Mouse (Mus musculus): Measurements from ENCODE around the gene Thsd4. TPM values are rescaled to one million over a fixed set of nuclear protein-coding genes. Genes with fewer than 3 reads are reported as not detected.

The Thsd4 gene
- polyA plus RNA-seq, 1 experiment from 2014 or later = 3.3 TPM

GRCm38 (mm10) chr9:60106106-60106505 is 415.7 kb downstream of the Thsd4 start:
- no peak for ATAC-seq
- no peak overlapping the region for H3K4me3 ChIP-seq
- WGBS (ENCODE audit: insufficient replicate concordance) = 42% methylated on average over 1 of the region's 1 CpGs

GRCm38 (mm10) chr9:60094211-60094610 is 427.6 kb downstream of the Thsd4 start:
- H3K27ac ChIP-seq = no peak overlapping the region
- H3K9ac ChIP-seq = no peak overlapping the region
- no peaks in the 10 kb centered on the region for H3K9me3 ChIP-seq (replicated peaks)
- no peaks in the 10 kb centered on the region for H3K36me3 ChIP-seq
- H3K4me2 ChIP-seq = no peak overlapping the region
- H3K4me3 ChIP-seq = no peak overlapping the region
- WGBS (ENCODE audit: insufficient replicate concordance) = 64% methylated on average over 1 of the region's 1 CpGs
- H3K4me1 ChIP-seq = no peaks in the 10 kb centered on the region
- no peak for ATAC-seq
- no peaks in the 10 kb centered on the region for H3K27me3 ChIP-seq (replicated peaks)

More at GRCm38 (mm10) chr9:60106106-60106505, 415.7 kb downstream of the Thsd4 start:
- H3K4me2 ChIP-seq = no peak overlapping the region
- H3K27me3 ChIP-seq (replicated peaks) = no peaks in the 10 kb centered on the region
- no peaks in the 10 kb centered on the region for H3K9me3 ChIP-seq (replicated peaks)
- H3K36me3 ChIP-seq = no peaks in the 10 kb centered on the region
- no peak overlapping the region for H3K27ac ChIP-seq
- H3K4me1 ChIP-seq = no peaks in the 10 kb centered on the region
- no peak overlapping the region for H3K9ac ChIP-seq

GRCm38 (mm10) chr9:60092428-60092827 is 429.4 kb downstream of the Thsd4 start:
- Histone ChIP-seq H3K36me3 (no peaks in the 10 kb centered on the region), H3K4me3 (no peak overlapping the region), H3K4me2 (no peak overlapping the region), H3K9ac (no peak overlapping the region), H3K9me3 (replicated peaks) (no peaks in the 10 kb centered on the region), H3K27ac (no peak overlapping the region), H3K4me1 (no peaks in the 10 kb centered on the region), H3K27me3 (replicated peaks) (no peaks in the 10 kb centered on the region)
- no peak for ATAC-seq
- 63% methylated on average over 5 of the region's 5 CpGs for WGBS (ENCODE audit: insufficient replicate concordance)

- no peaks in the 10 kb centered on the region for H3K9me3 ChIP-seq (replicated peaks)
- no peaks in the 10 kb centered on the region for H3K4me1 ChIP-seq
- no peak overlapping the region for H3K4me2 ChIP-seq
- H3K36me3 ChIP-seq = no peaks in the 10 kb centered on the region
- H3K4me3 ChIP-seq = no peak overlapping the region
- ATAC-seq = no peak
- no peak overlapping the region for H3K9ac ChIP-seq
- H3K27ac ChIP-seq = no peak overlapping the region
- WGBS (ENCODE audit: insufficient replicate concordance) = 79% methylated on average over 4 of the region's 4 CpGs
- H3K27me3 ChIP-seq (replicated peaks) = no peaks in the 10 kb centered on the region
Measured at GRCm38 (mm10) chr9:60089441-60089840, 432.4 kb downstream of the Thsd4 start.

GRCm38 (mm10) chr9:60088101-60088500 is 433.7 kb downstream of the Thsd4 start:
- ATAC-seq = no peak

GRCm38 (mm10) chr9:60082107-60082581 is 439.7 kb downstream of the Thsd4 start:
- Histone ChIP-seq H3K9me3 (replicated peaks) (no peaks in the 10 kb centered on the region), H3K27me3 (replicated peaks) (no peaks in the 10 kb centered on the region), H3K4me1 (no peaks in the 10 kb centered on the region), H3K27ac (no peak overlapping the region), H3K4me2 (no peak overlapping the region), H3K4me3 (no peak overlapping the region), H3K36me3 (no peaks in the 10 kb centered on the region), H3K9ac (no peak overlapping the region)
- 37% methylated on average over 5 of the region's 5 CpGs for WGBS (ENCODE audit: insufficient replicate concordance)
- ATAC-seq = no peak

More at GRCm38 (mm10) chr9:60088101-60088500, 433.7 kb downstream of the Thsd4 start:
- Histone ChIP-seq H3K9me3 (replicated peaks) (no peaks in the 10 kb centered on the region), H3K27me3 (replicated peaks) (no peaks in the 10 kb centered on the region), H3K36me3 (no peaks in the 10 kb centered on the region), H3K4me2 (no peak overlapping the region), H3K4me1 (no peaks in the 10 kb centered on the region), H3K27ac (no peak overlapping the region), H3K4me3 (no peak overlapping the region), H3K9ac (no peak overlapping the region)
- 35% methylated on average over 5 of the region's 5 CpGs for WGBS (ENCODE audit: insufficient replicate concordance)

GRCm38 (mm10) chr9:60077761-60078160 is 444.1 kb downstream of the Thsd4 start:
- Histone ChIP-seq H3K9me3 (replicated peaks) (no peaks in the 10 kb centered on the region), H3K27me3 (replicated peaks) (no peaks in the 10 kb centered on the region), H3K4me2 (no peak overlapping the region), H3K4me3 (no peak overlapping the region), H3K9ac (no peak overlapping the region), H3K4me1 (no peaks in the 10 kb centered on the region), H3K27ac (no peak overlapping the region), H3K36me3 (no peaks in the 10 kb centered on the region)
- no peak for ATAC-seq
- 71% methylated on average over 1 of the region's 1 CpGs for WGBS (ENCODE audit: insufficient replicate concordance)

GRCm38 (mm10) chr9:60076396-60076795 is 445.4 kb downstream of the Thsd4 start:
- Histone ChIP-seq H3K9ac (no peak overlapping the region), H3K4me3 (no peak overlapping the region), H3K27ac (no peak overlapping the region), H3K4me2 (no peak overlapping the region), H3K36me3 (no peaks in the 10 kb centered on the region), H3K27me3 (replicated peaks) (no peaks in the 10 kb centered on the region), H3K4me1 (no peaks in the 10 kb centered on the region), H3K9me3 (replicated peaks) (no peaks in the 10 kb centered on the region)
- 59% methylated on average over 4 of the region's 4 CpGs for WGBS (ENCODE audit: insufficient replicate concordance)
- no peak for ATAC-seq

GRCm38 (mm10) chr9:60071620-60072263 is 450.1 kb downstream of the Thsd4 start:
- no peak for ATAC-seq
- Histone ChIP-seq H3K27ac (no peak overlapping the region), H3K9me3 (replicated peaks) (no peaks in the 10 kb centered on the region), H3K27me3 (replicated peaks) (no peaks in the 10 kb centered on the region), H3K4me1 (no peaks in the 10 kb centered on the region), H3K9ac (no peak overlapping the region), H3K36me3 (no peaks in the 10 kb centered on the region), H3K4me3 (no peak overlapping the region), H3K4me2 (no peak overlapping the region)
- 52% methylated on average over 5 of the region's 5 CpGs for WGBS (ENCODE audit: insufficient replicate concordance)

GRCm38 (mm10) chr9:60067241-60067640 is 454.6 kb downstream of the Thsd4 start:
- Histone ChIP-seq H3K27ac (no peak overlapping the region), H3K9ac (no peak overlapping the region), H3K36me3 (no peaks in the 10 kb centered on the region), H3K9me3 (replicated peaks) (no peaks in the 10 kb centered on the region), H3K27me3 (replicated peaks) (no peaks in the 10 kb centered on the region), H3K4me2 (no peak overlapping the region), H3K4me3 (no peak overlapping the region), H3K4me1 (no peaks in the 10 kb centered on the region)
- ATAC-seq = no peak
- WGBS (ENCODE audit: insufficient replicate concordance) = 82% methylated on average over 8 of the region's 8 CpGs

- no peaks in the 10 kb centered on the region for H3K9me3 ChIP-seq (replicated peaks)
- no peaks in the 10 kb centered on the region for H3K4me1 ChIP-seq
- WGBS (ENCODE audit: insufficient replicate concordance) = 52% methylated on average over 4 of the region's 4 CpGs
- no peaks in the 10 kb centered on the region for H3K27me3 ChIP-seq (replicated peaks)
- H3K4me2 ChIP-seq = no peak overlapping the region
- ATAC-seq = no peak
- H3K36me3 ChIP-seq = no peaks in the 10 kb centered on the region
- no peak overlapping the region for H3K4me3 ChIP-seq
- H3K27ac ChIP-seq = no peak overlapping the region
- no peak overlapping the region for H3K9ac ChIP-seq
Measured at GRCm38 (mm10) chr9:60065184-60065583, 456.7 kb downstream of the Thsd4 start.

GRCm38 (mm10) chr9:60063191-60063720 is 458.6 kb downstream of the Thsd4 start:
- no peaks in the 10 kb centered on the region for H3K36me3 ChIP-seq
- 68% methylated on average over 4 of the region's 4 CpGs for WGBS (ENCODE audit: insufficient replicate concordance)
- no peak overlapping the region for H3K27ac ChIP-seq
- no peak for ATAC-seq
- H3K9me3 ChIP-seq (replicated peaks) = no peaks in the 10 kb centered on the region
- no peak overlapping the region for H3K4me2 ChIP-seq
- H3K4me1 ChIP-seq = no peaks in the 10 kb centered on the region
- no peak overlapping the region for H3K9ac ChIP-seq
- no peaks in the 10 kb centered on the region for H3K27me3 ChIP-seq (replicated peaks)
- no peak overlapping the region for H3K4me3 ChIP-seq

GRCm38 (mm10) chr9:60056131-60056530 is 465.7 kb downstream of the Thsd4 start:
- Histone ChIP-seq H3K9ac (no peak overlapping the region), H3K27me3 (replicated peaks) (no peaks in the 10 kb centered on the region), H3K4me2 (no peak overlapping the region), H3K27ac (no peak overlapping the region), H3K9me3 (replicated peaks) (no peaks in the 10 kb centered on the region), H3K4me1 (no peaks in the 10 kb centered on the region), H3K4me3 (no peak overlapping the region), H3K36me3 (no peaks in the 10 kb centered on the region)
- no peak for ATAC-seq
- WGBS (ENCODE audit: insufficient replicate concordance) = 55% methylated on average over 5 of the region's 5 CpGs
